Mouse (Mus musculus) cerebellum, postnatal 14 days (tissue): Measurements from ENCODE around the gene Smim14.
"Not testable (repeated sequence)": the region's sequence is repeated elsewhere in the genome, so short reads cannot be mapped to it uniquely, and the experiment has no call there.

Experiments used
- DNase-seq, 2 experiments: peaks; one replicate each; pipeline ENCODE4 v3.0.0; 2021; ENCODE audit warnings: mixed read lengths in 2 of 2

Gene Smim14

DNA sequence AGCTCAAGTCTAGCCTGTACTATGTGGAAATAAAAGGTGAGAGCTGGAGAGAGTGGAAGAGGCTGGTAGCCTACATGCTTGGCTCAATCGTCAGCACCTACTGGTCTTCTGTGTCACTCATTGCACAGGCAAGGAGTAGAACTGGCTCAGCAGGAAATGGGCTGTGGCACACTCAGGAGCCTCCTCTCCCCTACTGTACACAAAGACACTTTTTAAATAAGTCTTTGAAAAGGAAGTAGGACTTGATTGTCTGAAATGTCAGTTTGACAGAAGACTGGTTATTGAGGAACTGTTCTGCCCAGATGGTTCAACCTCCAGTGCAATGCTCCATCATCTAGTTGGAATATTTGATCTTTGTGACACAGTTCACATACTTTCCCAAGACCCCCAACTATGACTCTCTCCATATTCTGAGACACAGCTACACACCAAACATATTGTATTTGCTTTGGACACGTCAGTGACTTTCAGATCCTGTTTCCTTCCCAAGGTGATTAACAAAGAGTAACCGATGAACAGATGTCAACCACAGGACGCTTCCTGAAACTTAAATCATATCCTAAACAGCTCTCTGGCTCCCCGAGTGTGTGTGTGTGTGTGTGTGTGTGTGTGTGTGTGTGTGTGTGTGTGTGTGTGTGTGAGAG is 22.2 kb downstream of the Smim14 start:
- DNase-seq = no peak

DNA sequence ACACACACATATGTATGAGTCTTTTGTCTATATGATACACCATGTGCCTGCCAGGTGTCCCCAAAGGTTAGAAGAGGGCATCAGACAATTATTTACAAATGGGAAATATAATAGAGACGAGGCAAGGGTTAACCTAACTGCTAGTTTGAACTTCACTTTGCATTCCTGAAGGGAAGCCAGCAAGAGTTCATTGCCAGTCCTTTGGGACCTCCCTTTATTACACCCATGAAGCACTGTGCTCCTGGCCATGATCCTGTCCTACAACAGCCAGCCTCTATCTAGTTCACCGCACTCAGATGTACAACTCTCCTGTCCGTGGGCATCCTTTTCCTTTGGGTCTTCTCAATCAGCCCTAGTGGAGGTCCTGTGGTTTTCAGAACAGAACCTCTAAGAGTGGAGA is 23.5 kb downstream of the Smim14 start:
- no peak for DNase-seq

DNA sequence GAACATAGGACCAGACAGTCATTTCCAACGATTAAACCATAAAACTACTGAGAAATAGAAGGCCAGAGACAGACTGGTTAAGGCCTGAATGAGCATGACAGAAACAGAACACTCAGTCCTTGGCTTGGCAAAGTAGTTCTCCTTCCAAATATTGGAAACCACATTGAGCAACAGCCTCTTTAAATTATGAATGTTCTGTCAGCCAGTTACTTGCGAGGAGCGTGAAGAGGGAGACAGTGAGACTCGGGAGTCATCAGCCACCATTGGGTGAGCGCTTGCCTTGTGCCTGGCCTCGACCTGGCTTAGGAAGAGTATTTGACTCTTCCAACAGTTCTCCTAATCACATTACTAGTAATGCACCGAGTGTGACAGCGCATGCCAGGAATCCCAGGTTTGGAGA is 28.6 kb downstream of the Smim14 start:
- DNase-seq = no peak

DNA sequence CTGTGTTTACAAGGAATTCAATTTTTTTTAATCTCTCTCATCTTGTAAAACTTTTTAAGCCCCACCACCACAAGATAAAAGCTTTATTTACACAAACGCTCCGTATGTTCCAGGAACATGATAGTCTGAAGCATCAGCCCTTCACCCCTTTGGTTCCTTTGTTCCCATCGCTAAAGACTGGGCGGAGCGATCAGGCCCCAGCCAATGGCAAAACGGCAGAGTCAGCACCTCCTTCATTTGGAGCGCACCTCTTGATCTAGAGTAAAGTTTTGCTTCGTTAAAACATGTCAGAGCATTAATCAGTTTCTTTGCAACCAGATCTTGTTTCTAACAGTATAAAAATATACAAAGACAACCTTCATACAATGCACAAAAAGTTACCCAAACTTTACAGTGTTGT is 31.2 kb downstream of the Smim14 start:
- peak; percentile 29 to 32 for DNase-seq

DNA sequence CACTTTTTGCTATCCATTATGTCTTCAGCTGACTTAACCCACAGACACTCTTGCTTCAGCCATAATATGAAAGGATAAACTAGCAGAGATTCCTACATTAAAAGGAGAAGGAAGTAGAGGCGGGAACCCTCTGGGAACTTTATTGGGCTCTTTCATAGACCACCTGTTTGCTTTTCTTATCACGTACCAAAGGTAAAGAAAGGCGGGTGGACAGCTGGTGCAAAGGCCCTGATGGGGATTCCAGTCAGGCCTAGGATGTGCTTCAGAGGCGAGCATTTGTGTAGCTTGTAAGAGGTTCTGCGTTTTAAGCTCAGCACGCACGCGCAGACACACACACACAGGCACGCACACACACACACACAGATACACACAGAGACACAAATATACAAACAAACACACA is 35.6 kb downstream of the Smim14 start:
- DNase-seq = no peak

DNA sequence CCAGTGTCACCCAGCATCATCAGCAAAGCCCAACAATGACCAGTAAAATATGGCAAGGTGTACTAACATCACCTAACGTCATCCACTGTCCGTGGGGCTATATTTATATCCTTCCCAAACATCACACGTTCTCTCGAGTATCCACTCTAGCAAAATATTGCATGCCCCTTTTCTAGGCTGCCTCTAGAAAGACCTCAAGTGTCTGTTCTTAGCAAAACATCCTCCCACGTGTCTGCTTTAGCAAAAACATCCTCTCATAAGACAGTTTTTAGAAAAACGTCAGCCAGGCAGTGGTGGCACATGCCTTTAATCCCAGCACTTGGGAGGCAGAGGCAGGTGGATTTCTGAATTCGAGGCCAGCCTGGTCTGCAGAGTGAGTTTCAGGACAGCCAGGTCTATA is 36.8 kb downstream of the Smim14 start:
- no peak for DNase-seq

DNA sequence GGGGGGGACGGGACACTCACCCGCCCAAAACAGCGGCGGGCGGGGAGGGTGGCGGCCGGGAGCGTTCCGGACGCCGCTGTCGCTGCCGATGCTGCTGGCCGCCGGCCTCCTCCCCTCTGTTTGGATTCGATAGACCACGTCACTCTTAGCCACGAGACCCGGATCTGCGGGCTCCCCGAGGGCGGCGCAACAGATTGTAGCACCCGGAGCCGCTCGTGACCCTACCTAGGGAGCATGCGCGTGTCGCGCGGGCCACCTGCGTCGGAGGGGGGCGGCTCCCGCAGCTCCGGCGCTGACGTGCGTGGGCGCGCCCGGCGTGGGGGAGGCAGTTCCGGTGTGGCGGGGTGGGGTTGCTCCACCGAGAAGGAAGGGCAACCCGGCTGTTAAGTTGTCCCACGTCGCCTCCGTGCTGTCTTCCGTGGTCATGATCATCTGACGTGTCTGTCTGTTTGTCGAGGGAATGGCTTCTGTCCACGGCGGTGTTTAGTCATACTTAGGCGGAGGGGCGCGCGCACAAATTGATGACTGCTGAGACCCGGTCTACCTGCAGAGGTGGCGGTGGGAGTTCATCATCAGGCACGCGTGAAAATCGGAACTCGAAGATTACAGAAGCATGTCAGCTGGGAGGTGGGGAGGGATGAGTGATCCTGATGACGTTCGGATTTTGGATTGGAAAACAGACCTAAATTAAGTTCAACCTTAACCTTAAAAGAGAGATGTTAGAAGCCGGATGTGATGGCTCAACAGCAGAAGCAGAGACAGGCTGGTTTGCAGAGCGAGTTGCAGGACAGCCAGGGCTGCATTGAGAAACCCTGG is 44.1 kb downstream of the Smim14 start, which contains the start of gene Gm43552:
Gm43552 (minus strand) TSS at position 118 of the 816 bp plus-strand sequence.
- peak; percentile 91 to 95 for DNase-seq

DNA sequence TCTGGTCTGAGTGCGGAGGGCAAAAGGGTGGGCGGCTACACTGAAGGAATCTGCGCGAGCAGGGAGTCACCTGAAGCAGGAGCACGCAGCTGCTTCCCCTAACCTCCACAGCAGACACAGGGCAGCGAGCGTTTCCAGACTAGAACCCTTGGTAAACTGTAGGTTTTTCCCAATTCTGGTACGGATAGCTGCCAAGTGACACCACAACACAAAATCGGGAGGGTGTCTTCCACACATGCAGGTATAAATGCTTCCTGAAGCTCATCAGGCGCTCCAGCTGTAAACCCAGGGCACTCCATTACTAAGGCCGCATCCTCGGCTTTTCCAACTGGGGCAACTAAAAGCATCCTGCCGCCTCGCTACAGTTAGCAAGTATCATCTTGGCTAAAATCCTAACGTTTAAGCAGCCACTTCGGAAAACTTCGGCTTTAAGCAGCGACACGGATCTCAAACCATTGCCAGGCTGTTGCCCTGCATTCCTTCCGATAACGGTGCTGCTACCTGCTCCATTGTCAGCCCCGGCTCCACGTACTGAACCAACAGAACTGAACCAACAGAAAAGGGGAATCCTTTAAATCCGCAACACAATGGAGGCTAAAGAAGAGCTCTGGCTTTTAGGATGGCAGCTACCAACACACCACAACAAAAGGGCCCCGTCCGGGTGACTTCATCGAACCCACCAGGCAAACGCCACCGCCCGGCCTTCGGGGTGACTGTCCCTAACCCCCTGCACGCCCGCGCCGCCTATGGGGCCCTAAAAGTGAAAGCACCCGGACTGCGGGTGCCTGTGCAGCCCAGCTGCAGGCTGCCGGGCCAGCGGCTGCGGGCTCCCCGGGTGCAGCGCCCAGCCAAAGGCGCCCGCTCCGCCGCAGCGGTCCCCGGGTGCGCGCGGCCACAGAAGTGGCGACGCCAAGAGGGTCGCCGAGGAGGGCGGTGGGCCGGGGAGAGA is 44.9 kb downstream of the Smim14 start:
- peak; percentile 73 for DNase-seq

DNA sequence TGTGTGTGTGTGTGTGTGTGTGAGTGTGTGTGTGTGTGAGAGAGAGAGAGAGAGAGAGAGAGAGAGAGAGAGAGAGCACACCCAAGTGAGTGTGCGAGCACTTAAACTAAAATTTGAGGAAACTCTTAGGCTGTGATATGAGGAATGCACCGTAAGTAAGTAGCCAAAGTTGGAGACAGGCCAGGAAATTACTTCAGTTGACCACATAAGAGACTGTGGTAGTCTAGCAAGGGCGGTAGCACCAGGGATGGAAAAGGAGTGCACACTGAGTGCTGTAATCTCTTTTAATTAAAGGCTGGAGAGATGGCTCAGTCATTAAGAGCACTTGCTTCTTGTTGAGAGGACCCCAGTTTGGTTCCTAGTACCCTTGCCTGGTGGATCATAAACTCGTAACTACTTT is 47.2 kb downstream of the Smim14 start:
- no peak for DNase-seq

DNA sequence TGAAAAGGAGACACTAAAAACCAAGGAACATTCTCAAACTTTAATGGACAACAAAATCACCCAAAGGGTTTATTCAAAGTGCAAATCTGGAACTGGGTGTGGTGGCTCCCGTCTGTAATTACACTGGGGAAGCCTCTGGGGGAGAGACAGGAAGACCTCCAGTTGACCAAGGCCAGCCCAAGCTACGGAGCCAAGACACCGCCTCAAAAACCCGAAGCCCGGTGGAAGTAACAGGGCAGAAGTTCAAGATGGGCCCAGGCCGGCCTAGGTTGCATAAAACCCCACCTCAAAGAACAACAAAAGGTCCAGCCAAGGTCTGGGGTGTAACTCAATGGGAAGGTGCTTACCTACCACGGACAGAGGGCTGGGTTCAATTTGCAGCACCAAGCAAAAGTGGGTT is 48.3 kb downstream of the Smim14 start:
- DNase-seq = no peak

DNA sequence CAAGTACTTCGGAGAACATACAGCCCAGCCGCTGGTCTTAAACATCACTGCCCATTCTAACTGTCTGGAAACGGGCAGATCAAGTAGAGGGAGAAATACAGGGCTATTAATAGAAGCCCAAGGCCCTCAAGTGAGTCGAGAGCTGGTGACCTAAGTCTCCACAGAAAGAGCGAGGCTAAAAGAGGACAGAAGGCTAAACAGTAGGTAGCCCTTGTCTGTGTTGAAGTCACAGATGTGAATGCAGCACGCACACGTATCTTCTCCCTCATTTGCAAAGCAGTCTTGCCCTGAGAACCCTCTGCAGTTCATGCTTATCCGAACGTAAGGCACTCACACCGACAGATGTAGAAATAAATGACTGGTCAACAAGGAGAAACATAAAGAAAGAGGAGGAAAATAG is 49.6 kb downstream of the Smim14 start:
- peak in 1 of 2 experiments; percentile 26 for DNase-seq

DNA sequence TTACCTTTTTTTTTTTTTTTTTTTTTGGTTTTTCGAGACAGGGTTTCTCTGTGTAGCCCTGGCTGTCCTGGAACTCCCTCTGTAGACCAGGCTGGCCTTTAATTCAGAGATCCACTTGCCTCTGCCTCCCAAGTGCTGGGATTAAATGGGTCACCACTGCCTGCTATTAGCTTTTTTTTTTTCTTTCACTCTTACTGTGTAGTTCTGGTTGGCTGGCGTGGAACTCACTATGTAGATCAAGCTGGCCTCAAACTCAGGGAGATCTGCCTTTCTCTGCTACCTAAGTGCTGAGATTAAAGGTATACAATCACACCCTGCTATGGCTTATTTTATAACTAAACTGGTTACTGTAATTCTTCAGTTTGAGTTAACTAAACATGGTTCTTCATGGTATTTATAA is 50.5 kb downstream of the Smim14 start:
- DNase-seq = no peak

DNA sequence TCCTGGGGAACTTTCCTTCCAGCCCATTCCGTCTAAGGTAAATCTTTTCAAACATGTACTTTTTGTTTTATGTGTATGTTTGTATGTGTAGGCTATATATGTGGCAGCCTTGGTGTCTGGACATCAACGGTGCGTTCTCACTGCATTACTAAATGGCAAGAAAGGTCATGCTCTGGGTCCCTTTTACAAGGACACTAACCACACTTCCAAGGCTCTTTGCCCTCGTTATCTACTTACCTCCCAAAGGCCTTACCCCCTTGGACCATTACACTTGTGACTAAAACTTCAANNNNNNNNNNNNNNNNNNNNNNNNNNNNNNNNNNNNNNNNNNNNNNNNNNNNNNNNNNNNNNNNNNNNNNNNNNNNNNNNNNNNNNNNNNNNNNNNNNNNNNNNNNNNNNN is 54.0 kb downstream of the Smim14 start:
- no peak for DNase-seq

DNA sequence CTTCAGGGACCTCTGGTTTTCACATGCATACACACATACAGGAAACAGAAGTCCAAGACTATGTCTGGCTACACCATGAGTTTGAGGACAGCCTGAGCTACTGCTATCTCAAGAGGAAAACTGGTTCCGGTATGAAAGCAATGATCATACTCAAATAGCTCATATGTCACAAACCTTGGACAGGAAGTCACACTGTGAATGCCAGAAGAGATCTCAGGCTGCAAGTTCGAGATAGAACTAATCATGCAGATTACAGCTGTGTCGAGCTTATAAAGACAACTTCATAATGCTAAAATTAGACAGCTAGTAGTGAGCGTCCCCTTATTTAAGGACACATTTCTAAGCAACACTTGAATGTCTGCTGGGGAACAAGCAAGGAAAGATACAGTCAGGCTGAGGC is 56.5 kb downstream of the Smim14 start:
- no peak for DNase-seq

DNA sequence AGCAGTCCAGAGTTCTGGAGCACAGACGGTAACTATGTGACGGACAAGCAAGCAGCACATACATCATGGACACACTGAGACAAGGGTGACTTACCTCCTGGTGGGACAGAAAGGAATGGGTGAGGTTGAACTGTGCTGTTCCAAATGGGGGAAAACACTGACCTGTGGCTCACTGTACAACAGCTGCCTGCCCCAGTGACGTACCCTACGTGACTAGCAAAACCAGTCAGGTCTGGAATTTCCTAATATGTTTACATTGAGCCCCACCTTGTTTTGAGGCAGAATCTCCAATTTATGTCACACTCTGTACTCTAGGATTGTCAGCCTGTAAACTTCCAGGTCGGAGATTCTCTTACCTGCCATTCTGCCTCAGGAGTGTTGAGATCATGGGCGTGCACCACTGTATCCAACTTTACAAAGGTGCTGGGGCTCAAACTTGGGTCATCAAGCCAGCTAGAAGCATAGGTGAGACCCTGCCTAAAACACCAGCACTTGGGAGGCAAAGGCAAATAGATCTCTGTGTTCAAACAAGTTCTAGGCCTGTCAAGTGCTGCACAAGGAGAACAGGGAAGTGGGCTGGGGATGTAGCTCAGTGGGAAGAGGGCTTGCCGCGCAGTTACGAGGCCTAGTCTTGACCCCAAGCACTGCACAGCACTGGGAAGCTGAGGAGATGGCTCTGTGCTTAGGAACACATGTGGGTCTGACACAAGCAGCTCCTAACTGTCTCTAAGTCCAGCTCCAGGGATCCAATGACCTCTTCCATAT is 57.1 kb downstream of the Smim14 start:
- DNase-seq = no peak

DNA sequence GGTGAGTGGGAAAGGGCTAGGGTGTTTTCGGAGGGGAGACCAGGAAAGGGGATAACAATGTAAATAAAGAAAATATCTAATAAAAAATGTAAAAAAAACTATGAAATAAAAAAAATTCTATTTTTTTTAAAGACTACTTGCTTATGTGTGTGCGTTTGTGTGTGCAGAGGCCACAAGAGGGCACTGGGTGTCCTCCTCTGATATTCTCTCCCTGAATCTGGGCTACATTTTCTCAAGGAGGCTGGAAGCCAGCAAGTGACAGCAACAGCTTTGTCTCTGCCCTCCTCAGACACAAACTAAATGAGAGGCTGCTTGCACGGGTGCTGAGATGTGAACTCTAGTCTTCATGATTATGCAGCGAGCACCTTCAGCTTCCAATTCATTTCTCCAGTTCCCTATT is 58.8 kb downstream of the Smim14 start:
- DNase-seq = peak; percentile 55 to 57

DNA sequence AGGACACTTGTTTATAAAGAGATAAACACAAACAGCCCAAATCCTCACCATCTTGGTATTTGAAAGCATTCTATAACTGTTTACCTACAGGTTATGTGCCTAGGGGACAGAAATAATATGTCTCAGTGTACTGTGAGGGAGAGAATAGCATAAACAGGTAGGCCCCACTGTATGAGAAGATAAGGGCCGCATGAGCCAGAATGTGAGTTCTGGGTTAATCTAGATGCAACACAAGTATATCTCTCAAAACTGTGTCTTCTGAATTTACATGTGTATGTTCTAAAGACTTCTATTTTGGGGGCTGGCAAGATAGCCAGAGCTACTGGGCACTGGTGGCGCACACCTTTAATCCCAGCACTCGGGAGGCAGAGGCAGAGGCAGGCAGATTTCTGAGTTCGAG is 60.2 kb downstream of the Smim14 start:
- DNase-seq = not testable (repeated sequence)

DNA sequence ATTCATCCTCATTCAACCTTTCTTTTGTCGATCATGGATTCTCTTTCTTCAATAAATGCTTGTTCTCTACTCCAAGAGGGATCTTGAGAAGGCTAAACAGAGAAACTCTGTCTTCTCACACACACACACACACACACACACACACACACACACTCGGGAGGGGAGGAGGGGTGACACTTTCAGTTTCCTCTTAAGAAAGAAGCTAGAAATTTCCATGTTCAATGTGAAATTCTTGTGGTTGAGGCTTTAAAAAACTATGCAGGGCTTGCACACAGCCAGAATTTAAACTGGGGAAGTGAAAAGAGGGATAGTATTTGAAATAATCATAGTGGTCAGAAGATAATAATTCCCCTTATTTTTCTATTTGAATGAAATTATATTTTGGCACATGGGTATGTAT is 61.2 kb downstream of the Smim14 start:
- DNase-seq = no peak

DNA sequence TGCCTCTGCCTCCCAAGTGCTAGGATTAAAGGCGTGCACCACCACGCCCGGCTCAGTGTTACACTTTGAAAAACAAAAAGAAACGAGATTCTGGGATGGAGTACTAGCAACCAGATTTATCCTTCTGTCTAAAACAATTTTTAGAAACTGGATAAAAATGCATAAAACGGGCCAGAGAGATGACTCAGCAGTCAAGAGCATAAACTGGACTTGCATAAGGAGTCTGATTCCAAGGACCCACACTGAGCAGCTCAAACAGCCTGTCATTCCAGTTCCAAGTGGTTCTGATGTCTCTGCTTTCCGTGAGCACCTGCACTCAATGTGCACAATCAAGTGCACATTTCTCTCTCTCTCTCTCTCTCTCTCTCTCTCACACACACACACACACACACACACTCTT is 67.2 kb downstream of the Smim14 start:
- DNase-seq = peak; percentile 25 to 34

DNA sequence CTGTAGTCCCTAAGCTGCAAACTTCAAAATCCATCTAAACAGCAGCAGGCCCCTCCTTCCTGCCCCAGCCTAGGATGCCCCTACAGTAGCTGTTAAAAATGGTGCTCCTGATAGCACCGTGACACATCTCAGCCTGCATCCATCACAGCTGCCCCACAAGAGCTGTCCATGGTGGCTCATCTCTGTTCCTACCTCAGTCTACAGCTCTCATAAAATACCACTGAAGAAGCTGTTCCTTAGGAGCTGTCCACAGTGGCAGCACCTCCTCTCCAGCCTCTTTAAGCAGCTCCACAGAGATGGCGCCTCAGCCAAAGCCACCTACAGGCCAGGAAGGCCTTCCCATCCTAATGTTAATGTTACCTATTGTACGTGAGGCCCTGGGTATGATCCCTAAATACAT is 70.1 kb downstream of the Smim14 start:
- DNase-seq = no peak

DNA sequence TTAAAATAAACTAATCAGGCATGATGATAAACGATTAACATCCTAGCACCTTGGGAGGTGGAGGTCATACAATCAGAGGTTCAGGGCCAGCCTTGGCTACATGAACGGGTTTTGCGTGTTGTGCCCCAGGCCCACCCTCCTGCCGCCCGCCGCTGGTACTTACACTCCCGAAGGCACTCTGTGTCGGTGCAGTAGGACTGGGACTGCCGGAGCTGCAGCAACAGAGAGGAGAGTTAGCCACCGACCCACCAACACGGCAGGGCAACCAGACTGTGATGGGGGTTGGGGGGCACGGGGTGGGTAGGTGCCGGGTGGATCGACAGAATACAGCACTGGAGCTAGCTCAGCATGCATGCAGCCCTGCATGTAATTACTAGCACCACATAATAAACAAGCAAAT is 76.6 kb downstream of the Smim14 start:
- no peak for DNase-seq

DNA sequence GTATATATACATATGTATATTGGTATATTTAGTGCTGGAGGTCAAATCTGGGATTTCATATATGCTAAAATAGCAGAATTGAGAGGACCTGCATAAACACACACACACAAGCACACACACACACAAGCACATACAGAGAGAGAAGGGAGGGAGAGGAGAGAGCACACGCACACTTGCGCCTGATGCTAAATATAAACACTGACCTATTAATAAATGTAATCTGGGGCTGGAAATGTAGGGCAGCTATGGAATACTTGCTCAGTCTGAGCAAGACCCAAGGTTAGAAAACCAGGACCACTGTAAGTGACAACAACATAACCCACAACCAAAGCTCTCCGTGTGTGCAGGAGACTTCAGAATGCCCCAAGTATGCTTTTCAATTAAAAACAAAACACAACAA is 77.5 kb downstream of the Smim14 start:
- DNase-seq = no peak

DNA sequence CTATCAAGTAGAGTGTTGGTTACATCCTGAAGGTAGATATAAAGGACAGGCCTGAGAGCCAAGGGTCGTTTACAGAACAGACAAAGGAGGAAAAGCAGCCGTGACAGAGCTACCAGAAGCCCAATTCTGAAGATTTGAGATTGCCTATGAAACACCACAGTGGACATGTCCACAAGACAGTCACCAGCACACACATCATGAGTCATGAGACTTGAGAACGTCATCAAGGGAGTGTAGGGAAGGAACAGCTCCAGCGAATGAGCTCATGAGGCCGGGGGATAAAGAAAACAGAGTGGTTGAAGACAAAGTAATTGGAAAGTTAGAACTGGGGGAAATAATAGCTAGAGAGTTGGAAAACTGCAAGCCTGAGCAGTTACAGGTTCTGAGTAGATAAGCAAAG is 79.1 kb downstream of the Smim14 start:
- no peak for DNase-seq
